Mouse (Mus musculus) hindbrain, embryonic 12.5 days (tissue): ENCODE measurements around the gene P2rx7. TPM values are rescaled to one million over a fixed set of nuclear protein-coding genes. Genes with fewer than 3 reads are reported as not detected.

Source experiments
- microRNA-seq: library from miRNA; unstranded; fragments of <30 nt; microRNA quantifications from one replicate; pipeline ENCODE4, GENCODE M21; 2017
- polyA plus RNA-seq: library from polyadenylated mRNA; unstranded; fragments of >200 nt; fragmentation: Nextera tagmentation; extraction: Ambion mirVana; gene quantifications from 2 replicates; pipeline ENCODE4 v1.2.1, GENCODE M21; 2016

Gene P2rx7
- polyA plus RNA-seq, 1 experiment from 2014 or later: 3.3 TPM

Small RNA genes lying within 50 kb of the gene (microRNA-seq; reads per million reads assigned to microRNA genes)
- not detected for gene Mir8115

Other genes with a start within 250 kb of the P2rx7 start
- 48.2 and 51.4 TPM in 2 replicates for gene Anapc7, start 222.2 kb upstream of the P2rx7 start, polyA plus RNA-seq
- 69.6 and 70.9 TPM in 2 replicates for gene Atp2a2, start 141.7 kb upstream of the P2rx7 start, polyA plus RNA-seq
- gene Ift81, start 29.4 kb upstream of the P2rx7 start, polyA plus RNA-seq: 60.6 and 62.0 TPM in 2 replicates
- gene P2rx4, start 63.6 kb downstream of the P2rx7 start, polyA plus RNA-seq: 15.2 and 15.4 TPM in 2 replicates
- 48.7 and 50.4 TPM in 2 replicates for gene Camkk2, start 135.5 kb downstream of the P2rx7 start, polyA plus RNA-seq
- 508 and 529 TPM in 2 replicates for gene Anapc5, start 177.4 kb downstream of the P2rx7 start, polyA plus RNA-seq
- gene Rnf34, start 206.1 kb downstream of the P2rx7 start, polyA plus RNA-seq: 49.9 and 50.7 TPM in 2 replicates